Comparison of ENCODE assay signal across 7 mouse cellular contexts in the genomic region with DNA sequence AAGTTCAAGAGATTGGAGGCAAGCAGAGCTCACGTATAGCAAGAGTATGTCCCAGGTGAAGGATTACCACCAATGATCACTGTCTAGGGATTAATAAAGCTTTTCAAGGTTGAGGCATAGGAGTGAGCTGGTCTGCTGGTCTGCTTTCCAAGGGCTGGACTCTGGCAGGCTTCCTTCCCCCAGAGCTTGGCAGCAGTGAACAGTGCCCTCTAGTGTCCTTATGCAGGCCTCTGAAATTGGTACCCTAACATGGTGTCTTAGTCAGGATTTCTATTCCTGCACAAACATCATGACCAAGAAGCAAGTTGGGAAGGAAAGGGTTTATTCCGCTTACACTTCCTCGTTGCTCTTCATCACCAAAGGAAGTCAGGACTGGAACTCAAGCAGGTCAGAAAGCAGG. TPM values are rescaled to one million over a fixed set of nuclear protein-coding genes. Genes with fewer than 3 reads are reported as not detected.
DNase-seq lines count a peak whose midpoint lies in the region; ATAC-seq lines count a peak whose summit lies in the region.

No protein-coding gene starts in this region.

- no peak overlapping the region for H3K9ac ChIP-seq in kidney, embryonic 14.5 days (ENCODE audit: low read depth, low read length)

- no peak overlapping the region for H3K27ac ChIP-seq in kidney, embryonic 14.5 days (ENCODE audit: low read depth, low read length)

- whole genome bisulfite sequencing in kidney, embryonic 14.5 days: 49% methylated on average over 3 of the region's 3 CpGs

- DNase-seq in urinary bladder, postnatal 14 days (ENCODE audit: low spot score): peak; percentile 63
- no peak for DNase-seq in urinary bladder, adult 2 months (ENCODE audit: low spot score)
- peak; percentile 82 for DNase-seq in brain, adult 2 months (ENCODE audit: low read depth, low spot score)
- DNase-seq in fibroblast of lung, adult 2 months (ENCODE audit: low read depth): peak; percentile 42
- peak; percentile 61 to 62 for DNase-seq in lung, adult 18-20 months
- peak; percentile 59 to 75 for DNase-seq in right cerebral cortex, adult 2 months (ENCODE audit: low spot score in 2 of 2)

- no peaks in the 10 kb centered on the region for H3K27me3 ChIP-seq in kidney, embryonic 14.5 days (ENCODE audit: control insufficient read depth, insufficient read depth, low read length)

- H3K4me3 ChIP-seq in kidney, embryonic 14.5 days (ENCODE audit: low read length): no peak overlapping the region

- no peaks in the 10 kb centered on the region for H3K9me3 ChIP-seq in kidney, embryonic 14.5 days (ENCODE audit: control insufficient read depth, low read length)

- no peaks in the 10 kb centered on the region for H3K36me3 ChIP-seq in kidney, embryonic 14.5 days (ENCODE audit: control insufficient read depth, insufficient read depth, low read length)

- no peak overlapping the region for H3K4me2 ChIP-seq in kidney, embryonic 14.5 days (replicated peaks; ENCODE audit: low read depth, low read length)

- no peaks in the 10 kb centered on the region for H3K4me1 ChIP-seq in kidney, embryonic 14.5 days (ENCODE audit: control insufficient read depth, insufficient read depth, low read length)

- ATAC-seq in kidney, embryonic 14.5 days (ENCODE audit: low FRiP score, low TSS enrichment): peak; percentile 64; the same call in 1 of the 2 replicates

RNA-seq across cellular contexts. Expression of a gene that starts 20.4 kb away (rescaled TPM):
- 28.5 and 36.1 TPM in 2 replicates for polyA plus RNA-seq in urinary bladder, adult 2 months (2012; rRNA removed)
- 1.3 and 1.4 TPM in 2 replicates for polyA plus RNA-seq in kidney, embryonic 14.5 days (2014; fragmentation: Nextera tagmentation; extraction: Ambion mirVana)

RNA-seq across cellular contexts. Expression of a gene that starts 22.0 kb away (rescaled TPM):
- polyA plus RNA-seq in urinary bladder, adult 2 months (2012; rRNA removed): 2.7 and 5.9 TPM in 2 replicates
- 0.97 and 1.0 TPM in 2 replicates for polyA plus RNA-seq in kidney, embryonic 14.5 days (2014; fragmentation: Nextera tagmentation; extraction: Ambion mirVana)

Comparison
In these comparisons a context has a peak if more than half of its experiments do, and no peak if none do; other contexts are left out.
1. RNA of a gene that starts 20.4 kb away (polyA plus RNA-seq): 28.5 to 36.1 TPM in urinary bladder, adult 2 months; 1.3 to 1.4 TPM in kidney, embryonic 14.5 days; every median in the first group is over 10 times any median in the second.